Mouse (Mus musculus) forebrain, embryonic 16.5 days (tissue): Measurements from ENCODE around the gene Plch1. TPM values are rescaled to one million over a fixed set of nuclear protein-coding genes. Genes with fewer than 3 reads are reported as not detected.

Source experiments
- ATAC-seq: fragments of 200-750 bp; cut with Nextera tagmentation; 2 replicates; pipeline ENCODE4 v1.8.0; 2017; ENCODE audit warnings: mild to moderate bottlenecking, moderate library complexity
- H3K27ac ChIP-seq: fragments of 300-500 bp; sonication (generic); 2 replicates; pipeline ENCODE4 v1.5.1; 2014; ENCODE audit warnings: low read length, control low read depth
- H3K27me3 ChIP-seq: fragments of 300-500 bp; sonication (generic); replicated peaks from 2 replicates; pipeline ENCODE4 v1.6.1; 2014; ENCODE audit warnings: low read length; ENCODE audit not compliant: control insufficient read depth, insufficient read depth
- H3K36me3 ChIP-seq: fragments of 300-500 bp; sonication (generic); 2 replicates; pipeline ENCODE4 v1.6.1; 2014; ENCODE audit not compliant: control insufficient read depth, insufficient read depth
- H3K4me1 ChIP-seq: fragments of 300-500 bp; sonication (generic); replicated peaks from 2 replicates; pipeline ENCODE4 v1.6.1; 2014; ENCODE audit warnings: low read length; ENCODE audit not compliant: control insufficient read depth, insufficient read depth
- H3K4me2 ChIP-seq: fragments of 300-500 bp; sonication (generic); 2 replicates; pipeline ENCODE4 v1.6.1; 2014; ENCODE audit warnings: mild to moderate bottlenecking, low read length, control low read depth
- H3K4me3 ChIP-seq: fragments of 300-500 bp; sonication (generic); replicated peaks from 2 replicates; pipeline ENCODE4 v1.5.1; 2014; ENCODE audit warnings: mild to moderate bottlenecking, low read length, control low read depth
- H3K9ac ChIP-seq: fragments of 300-500 bp; sonication (generic); replicated peaks from 2 replicates; pipeline ENCODE4 v1.6.1; 2014; ENCODE audit warnings: low read depth, low read length, control low read depth
- H3K9me3 ChIP-seq: fragments of 300-500 bp; sonication (generic); 2 replicates; pipeline ENCODE4 v1.6.1; 2016; ENCODE audit warnings: low read length; ENCODE audit not compliant: control insufficient read depth
- WGBS: fragments of 180-500 bp; shearing (Covaris S2); extraction: QIAGEN DNeasy Blood & Tissue Kit; methylation state at CpG from one replicate; pipeline ENCODE4 v1.1.7; 2014; 5-methylcytosine and 5-hydroxymethylcytosine counted together
- polyA plus RNA-seq: library from polyadenylated mRNA; unstranded; fragments of >200 nt; fragmentation: Nextera tagmentation; extraction: Ambion mirVana; gene quantifications from 2 replicates; pipeline ENCODE4 v1.2.1, GENCODE M21; 2015

Plch1 gene
- polyA plus RNA-seq: 5.6 and 6.1 TPM in 2 replicates

DNA sequence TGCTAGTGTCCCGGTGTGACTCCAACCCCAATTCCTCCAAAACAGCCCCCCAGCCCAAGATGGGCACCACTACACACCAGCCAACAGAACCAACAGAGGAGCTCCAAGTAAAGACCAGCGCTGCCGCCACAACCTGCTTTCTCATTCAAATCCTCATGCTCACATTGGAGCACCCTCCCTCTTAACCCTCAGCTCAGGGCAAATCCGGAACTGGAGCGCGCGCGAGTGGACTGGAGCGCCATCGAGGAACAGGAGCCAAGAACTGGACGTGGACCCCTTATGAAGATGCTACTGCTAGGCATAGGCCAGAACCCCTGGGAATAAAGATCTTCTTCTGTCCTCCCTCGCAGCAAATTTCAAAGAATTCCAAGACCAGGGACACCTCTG, at the start of gene Plch1:
Gene Plch1 (minus strand): TSS at position 164 of the 387 bp plus-strand sequence.
- peak; percentile 81 for ATAC-seq
- peak within 1 kb of the TSS; percentile 89 for H3K27ac ChIP-seq
- H3K4me3 ChIP-seq: peak within 1 kb of the TSS; percentile 89
- H3K9me3 ChIP-seq: no peaks in the 10 kb centered on the region
- H3K4me1 ChIP-seq: peaks cover 12% of the 10 kb centered on the region
- H3K27me3 ChIP-seq: no peaks in the 10 kb centered on the region
- H3K36me3 ChIP-seq: no peaks in the 10 kb centered on the region
- peak within 1 kb of the TSS; percentile 92 for H3K4me2 ChIP-seq
- peak within 1 kb of the TSS; percentile 76 for H3K9ac ChIP-seq
- WGBS: 0% methylated on average over 12 of the region's 12 CpGs

DNA sequence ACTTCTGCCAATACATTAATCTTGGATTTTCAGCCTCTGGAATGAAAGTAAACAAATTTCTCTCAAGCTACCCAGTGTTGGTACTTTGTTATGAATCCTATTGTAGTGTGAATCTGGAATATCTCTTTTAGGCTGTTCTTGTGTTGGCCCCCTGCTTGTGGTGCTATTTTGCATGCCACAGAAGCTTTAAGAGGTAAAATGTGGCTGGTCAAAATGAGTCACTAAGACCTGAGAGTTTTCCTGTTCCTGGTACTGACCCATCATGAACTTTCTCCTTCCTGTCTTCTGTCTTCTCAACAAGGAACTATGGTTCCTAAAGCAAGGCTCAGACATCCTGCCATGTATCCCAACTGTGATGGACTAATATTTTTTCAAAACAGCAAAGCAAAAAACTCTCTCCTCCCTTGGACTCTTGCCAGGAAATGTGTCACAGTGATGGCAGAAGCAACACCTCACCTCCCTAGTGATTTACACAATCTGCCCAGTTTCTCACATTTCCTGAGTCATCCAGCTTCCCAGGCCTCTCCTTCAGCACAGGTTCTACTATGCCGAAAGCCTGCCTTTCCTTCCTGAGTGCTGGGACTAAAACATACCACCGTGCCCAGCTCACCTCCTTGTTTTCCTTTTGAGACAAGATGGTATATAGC, 42.1 kb upstream of the Plch1 start:
- Histone ChIP-seq H3K4me3 (no peak overlapping the region), H3K9ac (no peak overlapping the region), H3K36me3 (no peaks in the 10 kb centered on the region), H3K4me2 (no peak overlapping the region), H3K4me1 (no peaks in the 10 kb centered on the region), H3K27me3 (no peaks in the 10 kb centered on the region), H3K9me3 (no peaks in the 10 kb centered on the region), H3K27ac (no peak overlapping the region)
- 77% methylated on average over 2 of the region's 2 CpGs for WGBS
- 0 out of 2 replicates have a peak, but pooled peaks have one; percentile 47 for ATAC-seq

DNA sequence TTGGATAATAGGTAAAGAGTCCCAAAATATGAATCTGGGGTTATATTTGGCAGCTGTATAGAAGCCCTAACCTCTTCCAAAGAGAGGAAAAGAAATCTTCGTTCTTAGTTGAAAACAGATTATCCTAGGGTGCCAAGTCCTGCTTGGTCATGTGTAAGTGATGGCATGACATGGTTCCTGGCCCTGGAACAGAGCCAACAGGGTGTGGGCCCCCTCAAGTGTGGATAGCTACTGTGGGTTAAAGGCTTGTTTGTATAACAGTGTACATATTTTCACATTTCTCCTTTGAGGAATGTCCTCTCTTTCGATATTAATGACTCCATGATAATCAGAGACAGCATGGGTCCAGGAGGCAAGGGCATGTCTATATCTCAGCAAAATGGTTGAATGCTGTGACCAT, 39.7 kb upstream of the Plch1 start:
- Histone ChIP-seq H3K36me3 (no peaks in the 10 kb centered on the region), H3K4me2 (no peak overlapping the region), H3K4me1 (no peaks in the 10 kb centered on the region), H3K9ac (no peak overlapping the region), H3K27me3 (no peaks in the 10 kb centered on the region), H3K27ac (no peak overlapping the region), H3K9me3 (no peaks in the 10 kb centered on the region), H3K4me3 (no peak overlapping the region)
- WGBS: 84% methylated on average over 2 of the region's 2 CpGs
- no peak for ATAC-seq

DNA sequence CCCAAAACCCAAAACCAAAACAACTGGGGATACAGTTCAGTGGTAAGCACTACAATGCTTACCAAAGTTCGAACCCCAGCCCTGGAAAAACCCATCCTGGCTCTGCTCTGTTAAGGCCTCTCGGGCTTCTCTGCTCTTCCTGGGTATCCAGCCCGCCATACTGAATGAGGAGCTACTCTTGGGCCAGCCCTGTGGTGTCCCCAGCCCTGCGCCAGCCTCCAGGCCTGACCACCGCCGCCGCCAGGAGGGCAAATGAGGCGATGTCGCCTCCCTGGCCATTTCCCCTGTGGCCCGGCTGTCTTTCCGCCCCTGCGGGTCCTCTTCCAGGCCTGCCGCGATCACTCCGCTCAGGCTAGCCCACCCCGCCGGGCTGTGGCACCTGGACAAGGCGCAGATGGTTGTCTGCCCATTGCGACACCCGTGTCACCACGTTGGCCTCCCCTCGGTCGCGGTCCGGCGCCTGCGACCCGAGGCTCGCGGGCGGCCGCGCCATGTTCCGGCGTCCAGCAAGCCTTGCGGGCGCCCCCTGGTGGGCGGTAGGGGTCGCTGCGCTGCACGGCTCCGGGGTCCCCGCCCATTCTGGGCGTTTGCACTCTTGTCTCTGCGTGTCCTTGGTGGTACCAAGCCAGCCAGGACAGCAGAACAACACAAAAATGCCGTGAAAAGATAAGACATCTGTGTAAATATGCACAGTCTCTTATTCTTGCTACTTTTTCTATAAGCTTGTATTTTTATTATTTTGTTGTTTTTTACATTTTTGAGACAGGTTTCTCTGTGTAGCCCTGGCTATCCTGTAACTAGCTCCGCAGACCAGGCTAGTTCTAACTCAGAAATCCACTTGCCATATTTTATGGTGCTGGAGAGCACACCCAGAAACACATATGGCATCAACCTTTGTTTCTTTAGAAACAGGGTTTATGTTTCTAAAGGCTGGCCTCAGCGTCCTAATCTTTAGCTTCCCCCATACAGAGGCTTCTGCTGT, 29.9 kb upstream of the Plch1 start, which contains the start of gene E130311K13Rik:
Gene E130311K13Rik (minus strand): TSS at position 595 of the 982 bp plus-strand sequence.
- no peaks in the 10 kb centered on the region for H3K4me1 ChIP-seq
- peak within 1 kb of the TSS; percentile 53 for H3K4me2 ChIP-seq
- H3K27me3 ChIP-seq: no peaks in the 10 kb centered on the region
- ATAC-seq: peak; percentile 97
- H3K27ac ChIP-seq: no peak within 1 kb of the TSS
- H3K9ac ChIP-seq: peak within 1 kb of the TSS; percentile 97
- H3K4me3 ChIP-seq: peak within 1 kb of the TSS; percentile 85
- WGBS: 4% methylated on average over 48 of the region's 48 CpGs
- H3K9me3 ChIP-seq: no peaks in the 10 kb centered on the region
- H3K36me3 ChIP-seq: 0 out of 2 replicates have a peak, but pooled peaks cover 2% of the 10 kb centered on the region

DNA sequence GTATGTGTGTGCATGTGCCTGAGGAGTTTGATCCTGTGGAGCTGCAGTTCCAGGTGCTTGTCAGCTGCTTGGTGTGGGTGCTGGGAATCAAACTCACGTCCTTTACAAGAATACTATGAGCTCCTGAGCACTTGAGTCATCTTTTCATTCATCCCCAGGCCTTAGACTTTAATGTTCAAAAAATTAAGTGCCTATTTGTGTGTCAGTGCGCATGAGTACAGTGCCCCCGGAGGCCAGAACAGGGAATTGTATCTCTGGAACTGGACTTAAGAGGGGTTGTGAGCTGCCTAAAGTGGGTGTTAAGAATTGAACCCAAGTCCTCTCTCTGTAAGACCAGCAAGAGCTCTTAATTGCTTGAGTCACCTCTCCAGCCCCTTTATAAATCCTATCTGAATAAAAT, 20.4 kb upstream of the Plch1 start:
- Histone ChIP-seq H3K9ac (no peak overlapping the region), H3K4me3 (no peak overlapping the region), H3K27me3 (no peaks in the 10 kb centered on the region), H3K4me1 (no peaks in the 10 kb centered on the region), H3K4me2 (no peak overlapping the region), H3K36me3 (0 out of 2 replicates have a peak, but pooled peaks cover 2% of the 10 kb centered on the region), H3K27ac (no peak overlapping the region), H3K9me3 (no peaks in the 10 kb centered on the region)
- 52% methylated on average over 3 of the region's 3 CpGs for WGBS
- no peak for ATAC-seq

DNA sequence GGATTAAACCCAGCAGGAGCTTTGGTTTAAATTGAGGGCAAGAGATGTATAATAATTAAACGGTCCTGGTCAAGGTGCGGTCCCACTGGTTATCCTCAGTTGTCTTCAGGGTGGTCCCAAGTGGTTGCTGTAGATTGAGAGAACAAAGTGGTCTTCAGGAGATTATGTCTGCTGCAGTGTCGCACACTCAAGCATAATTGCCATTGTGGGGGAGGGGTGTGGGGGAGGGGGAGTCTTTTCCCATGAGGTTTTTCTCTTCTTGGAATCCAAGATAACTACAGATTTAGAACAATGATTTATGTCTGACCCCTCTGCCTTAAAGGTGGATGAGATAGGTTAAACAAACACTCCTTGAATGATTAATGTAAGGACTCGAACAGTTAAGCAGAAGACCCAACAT, 11.0 kb upstream of the Plch1 start:
- Histone ChIP-seq H3K27me3 (no peaks in the 10 kb centered on the region), H3K27ac (no peak overlapping the region), H3K4me3 (no peak overlapping the region), H3K9ac (no peak overlapping the region), H3K4me1 (0 out of 2 replicates have a peak, but pooled peaks cover 1% of the 10 kb centered on the region), H3K36me3 (no peaks in the 10 kb centered on the region), H3K9me3 (no peaks in the 10 kb centered on the region), H3K4me2 (no peak overlapping the region)
- no peak for ATAC-seq
- whole genome bisulfite sequencing: 84% methylated on average over 4 of the region's 4 CpGs

DNA sequence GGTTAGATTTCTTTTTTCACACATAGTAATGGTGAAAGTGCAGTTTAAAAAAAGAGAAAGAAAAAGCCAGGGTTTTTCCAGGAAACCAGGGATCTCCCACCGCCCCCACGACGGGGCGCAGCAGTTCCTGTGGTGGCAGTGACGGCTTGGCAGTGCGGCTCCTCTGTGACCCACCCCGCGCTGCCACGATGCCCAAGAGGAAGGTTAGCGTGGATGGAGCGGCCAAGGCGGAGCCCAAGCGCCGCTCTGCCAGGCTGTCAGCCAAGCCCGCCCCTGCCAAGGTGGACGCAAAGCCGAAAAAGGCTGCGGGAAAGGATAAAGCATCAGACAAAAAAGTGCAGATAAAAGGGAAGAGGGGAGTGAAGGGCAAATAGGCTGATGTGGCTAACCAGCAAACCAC, 6.0 kb upstream of the Plch1 start:
- H3K27ac ChIP-seq: no peak overlapping the region
- H3K27me3 ChIP-seq: no peaks in the 10 kb centered on the region
- H3K4me3 ChIP-seq: peak overlapping the region; percentile 39
- peak overlapping the region; percentile 56 for H3K9ac ChIP-seq
- peaks cover 6% of the 10 kb centered on the region; the same call in 1 of the 2 replicates for H3K4me1 ChIP-seq
- peak overlapping the region; percentile 66 for H3K4me2 ChIP-seq
- no peaks in the 10 kb centered on the region for H3K9me3 ChIP-seq
- WGBS: 0% methylated on average over 18 of the region's 18 CpGs
- peak; percentile 59; the same call in 1 of the 2 replicates for ATAC-seq
- no peaks in the 10 kb centered on the region for H3K36me3 ChIP-seq

DNA sequence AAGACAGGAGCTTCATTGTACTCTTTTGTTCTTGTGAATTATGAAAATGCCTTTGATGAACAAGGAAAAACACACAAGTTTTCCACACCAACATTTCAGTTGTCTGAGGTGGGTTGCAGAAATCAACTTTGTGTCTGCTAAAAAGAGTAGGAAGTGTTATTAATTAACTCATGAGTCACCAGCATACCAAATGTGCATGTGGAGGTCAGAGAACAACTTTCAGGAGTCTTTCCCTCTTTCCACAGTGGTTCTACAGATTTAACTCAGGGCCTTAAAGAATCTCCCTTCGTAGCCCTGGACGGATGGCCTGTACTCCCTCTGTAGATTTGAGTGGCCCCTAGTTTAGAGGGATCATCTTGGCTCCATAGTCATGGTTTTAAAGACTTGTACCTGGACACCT, 4.9 kb upstream of the Plch1 start:
- no peak overlapping the region for H3K27ac ChIP-seq
- no peak overlapping the region for H3K4me2 ChIP-seq
- H3K9me3 ChIP-seq: no peaks in the 10 kb centered on the region
- no peak overlapping the region for H3K4me3 ChIP-seq
- no peaks in the 10 kb centered on the region for H3K27me3 ChIP-seq
- no peaks in the 10 kb centered on the region for H3K36me3 ChIP-seq
- no peak for ATAC-seq
- 79% methylated on average over 2 of the region's 2 CpGs for WGBS
- peaks cover 11% of the 10 kb centered on the region; the same call in 1 of the 2 replicates for H3K4me1 ChIP-seq
- no peak overlapping the region for H3K9ac ChIP-seq

DNA sequence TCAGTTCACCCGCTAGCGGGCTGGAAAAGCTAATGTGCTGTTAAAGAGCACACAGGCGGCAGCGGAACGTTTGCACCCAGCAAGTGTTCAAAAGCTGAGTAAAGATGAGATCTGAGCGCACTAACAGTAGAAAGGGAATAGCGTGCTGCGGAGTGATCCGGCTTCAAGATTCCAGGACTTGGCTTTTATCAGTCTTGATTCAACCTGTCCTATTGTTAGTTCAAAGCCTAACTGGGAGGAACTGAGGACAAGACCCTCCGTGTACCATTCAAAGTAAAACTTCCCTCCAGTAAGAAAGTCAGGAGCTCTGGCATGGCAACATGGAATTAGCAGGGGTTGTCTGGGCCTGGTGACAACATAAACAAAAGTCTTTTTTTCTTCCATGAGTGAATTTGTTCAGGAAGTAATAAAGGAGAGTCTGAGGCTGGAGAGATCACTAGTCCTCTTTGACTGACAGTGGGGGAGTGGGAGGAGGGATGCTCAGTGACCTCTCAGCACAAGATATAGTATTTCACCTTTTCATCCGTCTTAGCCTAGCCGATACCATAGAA, 824 bp upstream of the Plch1 start:
- peak overlapping the region; percentile 89 for H3K4me3 ChIP-seq
- WGBS: under 1% methylated on average over 12 of the region's 12 CpGs

More for the DNA sequence above, 824 bp upstream of the Plch1 start:
- H3K27ac ChIP-seq: peak overlapping the region; percentile 30
- ATAC-seq: peak; percentile 19
- no peaks in the 10 kb centered on the region for H3K27me3 ChIP-seq
- H3K4me2 ChIP-seq: peak overlapping the region; percentile 92
- H3K9me3 ChIP-seq: no peaks in the 10 kb centered on the region
- H3K4me1 ChIP-seq: peaks cover 13% of the 10 kb centered on the region
- H3K9ac ChIP-seq: no peak overlapping the region
- no peaks in the 10 kb centered on the region for H3K36me3 ChIP-seq
